Mouse (Mus musculus): ENCODE measurements around the gene Tubb4a. TPM values are rescaled to one million over a fixed set of nuclear protein-coding genes. Genes with fewer than 3 reads are reported as not detected.
"Not testable (repeated sequence)": the region's sequence is repeated elsewhere in the genome, so short reads cannot be mapped to it uniquely, and the experiment has no call there.

Gene Tubb4a
- total RNA-seq, 2 experiments from 2014 or later, result 3.3 to 3.9 TPM

- no peak for DNase-seq
- intact Hi-C loops (cut with DNase I), result loop anchor here (5.0 kb wide), 1 partner anchor 35 kb away; no protein-coding TSS in a partner anchor
Measured at GRCm38 (mm10) chr17:57062011-57062521, 25.5 kb downstream of the Tubb4a start.

DNA sequence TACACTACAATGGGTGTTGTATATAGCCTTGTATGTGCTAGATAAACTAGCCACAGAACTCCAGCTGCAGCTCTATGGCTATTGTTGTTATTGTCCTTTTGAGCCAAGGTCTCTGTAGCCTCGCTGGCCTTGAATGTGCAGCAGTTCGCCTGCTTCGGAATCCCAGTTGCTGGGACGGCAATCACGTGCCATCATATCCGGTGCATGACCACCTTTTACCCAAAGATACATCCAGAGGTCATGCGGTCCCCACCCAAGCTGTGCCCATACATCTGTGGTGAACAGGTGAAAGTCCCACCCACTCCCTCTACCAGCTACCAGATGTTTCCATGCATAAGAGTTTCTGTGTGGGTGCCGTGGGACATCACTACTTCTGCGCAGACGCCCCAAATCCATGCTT, 26.5 kb downstream of the Tubb4a start:
- intact Hi-C loops (cut with DNase I), result loop anchor here (5.0 kb wide), 1 partner anchor 36 kb away; no protein-coding TSS in a partner anchor
- no peak for DNase-seq

DNA sequence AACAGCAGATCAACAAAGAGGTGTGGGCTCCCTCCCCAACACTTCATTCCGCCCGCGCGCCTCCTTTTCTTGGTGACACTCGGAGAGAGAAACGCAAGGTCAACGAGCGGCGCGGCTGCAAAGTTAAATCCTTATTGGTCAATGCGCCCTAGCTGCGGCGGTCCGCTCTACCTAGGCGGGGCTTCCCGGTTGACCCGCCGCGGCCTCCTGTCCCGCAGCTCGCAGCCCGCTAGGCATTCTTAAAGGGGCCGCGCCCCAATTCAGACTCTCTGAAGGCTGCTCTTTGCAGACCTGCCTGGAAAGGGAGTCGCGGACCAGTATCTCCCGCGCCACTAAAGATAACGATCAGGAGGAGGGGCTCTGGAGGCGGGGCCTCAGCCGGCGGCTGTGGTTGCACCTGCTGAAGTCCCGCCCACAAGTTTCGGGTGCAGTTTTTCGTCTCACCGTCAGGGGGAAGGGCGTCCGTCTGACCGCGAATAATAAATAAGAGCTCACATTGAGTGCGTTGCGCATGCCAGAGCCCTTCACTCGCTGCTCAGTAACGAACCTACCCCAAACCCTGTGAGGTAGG, 27.3 kb downstream of the Tubb4a start:
- peak; percentile 92 to 95 for DNase-seq
- intact Hi-C loops (cut with DNase I), result loop anchor here (5.0 kb wide), 1 partner anchor 37 kb away; no protein-coding TSS in a partner anchor

DNA sequence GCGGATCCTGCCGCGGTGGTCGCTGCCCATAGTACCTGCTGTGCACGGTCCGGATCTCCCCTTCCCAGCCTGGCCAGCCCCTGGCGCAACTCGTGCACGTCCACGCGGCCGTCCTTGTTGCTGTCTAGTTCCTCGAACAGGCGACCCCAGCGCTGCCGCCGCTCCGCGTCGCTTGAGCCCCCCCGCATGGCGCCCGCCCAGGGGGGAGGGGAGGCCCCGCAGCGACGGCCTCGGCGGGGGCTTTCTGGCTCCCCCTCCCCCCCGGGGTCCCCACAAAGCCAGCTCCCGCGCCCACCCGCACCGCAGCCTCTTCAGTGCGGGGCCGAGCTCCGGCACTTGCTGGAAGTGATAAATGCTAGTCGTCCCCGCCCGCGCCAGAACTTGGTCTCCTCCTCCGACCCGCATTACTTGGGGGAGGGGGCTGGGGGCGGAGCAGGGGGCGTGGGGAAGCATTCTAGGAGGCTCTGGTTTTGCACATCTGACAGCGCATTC, 28.1 kb downstream of the Tubb4a start, which contains the start of gene Slc25a23:
Gene Slc25a23, minus strand, starts transcription at position 378 of the 492 bp plus-strand sequence.
- DNase-seq, result peak; percentile 72 to 76
- intact Hi-C loops (cut with DNase I), result loop anchor here (5.0 to 10.0 kb wide), 2 partner anchors 62 to 235 kb away; partner anchors contain the start of gene Alkbh7

DNA sequence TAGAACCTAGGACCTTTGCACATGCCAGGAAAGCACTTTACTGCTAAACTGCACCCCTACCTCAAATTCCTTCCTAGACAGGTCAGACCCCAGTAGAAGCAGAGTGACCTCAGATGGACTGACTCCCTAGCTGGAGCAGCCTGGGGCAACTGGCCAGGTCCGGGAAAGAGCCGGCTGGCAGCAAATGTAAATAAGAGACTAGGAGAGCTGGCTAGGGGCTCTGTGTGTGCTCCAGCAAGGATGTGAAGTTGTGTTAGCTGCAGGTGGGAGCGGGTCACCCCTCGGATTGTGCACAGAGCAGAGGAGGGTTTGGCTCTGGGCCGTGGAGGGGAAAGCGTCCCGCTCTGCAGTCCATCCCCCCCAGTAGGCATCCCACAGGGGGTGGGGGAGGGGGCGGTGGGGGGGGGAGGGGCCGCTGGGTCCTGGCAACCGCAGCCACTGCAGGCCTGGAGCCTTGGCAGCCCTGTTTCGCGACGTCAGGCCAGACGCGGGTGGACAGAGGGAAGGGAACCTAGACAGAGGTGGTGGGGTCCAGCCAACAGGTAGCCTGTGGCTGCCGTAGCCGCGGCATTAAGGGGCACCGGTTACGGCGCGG, 28.6 kb downstream of the Tubb4a start, which contains the start of gene Crb3:
Gene Crb3, plus strand, starts transcription at position 215 of the 595 bp plus-strand sequence.
- intact Hi-C loops (cut with DNase I), result loop anchor here (5.0 to 10.0 kb wide), 2 partner anchors 62 to 234 kb away; partner anchors contain the start of gene Alkbh7
- DNase-seq, result peak; percentile 45 to 65

GRCm38 (mm10) chr17:57056246-57056645, 31.3 kb downstream of the Tubb4a start:
- DNase-seq, result no peak
- intact Hi-C loops (cut with DNase I), result loop anchor here (2.0 to 10.0 kb wide), 3 partner anchors 23 to 231 kb away; partner anchors contain the start of gene Alkbh7

- intact Hi-C loops (cut with DNase I), result loop anchor here (10.0 kb wide), 1 partner anchor 227 kb away; no protein-coding TSS in a partner anchor
Measured at GRCm38 (mm10) chr17:57051679-57052078, 35.9 kb downstream of the Tubb4a start.

DNA sequence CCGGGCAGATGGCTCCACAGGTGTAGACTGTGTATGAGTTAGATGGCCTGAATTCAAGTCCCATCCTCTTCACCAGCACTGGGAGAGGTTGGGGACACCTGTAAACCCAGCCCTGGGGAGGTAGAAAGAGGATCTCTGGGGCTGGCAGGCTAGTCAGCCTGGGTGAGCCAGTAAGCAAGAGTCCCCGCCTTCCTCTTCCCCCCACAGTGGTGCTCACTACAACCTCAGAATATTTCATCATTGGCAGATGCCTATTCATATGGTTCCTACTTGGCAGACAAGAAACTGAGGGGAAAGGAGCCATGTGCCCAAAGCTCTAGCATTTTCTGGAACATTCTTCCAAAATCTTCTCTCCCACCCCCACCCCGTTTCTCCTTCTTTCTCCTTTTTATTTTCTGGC, 38.8 kb downstream of the Tubb4a start:
- intact Hi-C loops (cut with DNase I), result no loop called here
- no peak for DNase-seq

More at GRCm38 (mm10) chr17:57051679-57052078, 35.9 kb downstream of the Tubb4a start:
- DNase-seq, result not testable (repeated sequence)

- intact Hi-C loops (cut with DNase I), result no loop called here
- no peak for DNase-seq
Measured at GRCm38 (mm10) chr17:57047406-57047805, 40.2 kb downstream of the Tubb4a start.

DNA sequence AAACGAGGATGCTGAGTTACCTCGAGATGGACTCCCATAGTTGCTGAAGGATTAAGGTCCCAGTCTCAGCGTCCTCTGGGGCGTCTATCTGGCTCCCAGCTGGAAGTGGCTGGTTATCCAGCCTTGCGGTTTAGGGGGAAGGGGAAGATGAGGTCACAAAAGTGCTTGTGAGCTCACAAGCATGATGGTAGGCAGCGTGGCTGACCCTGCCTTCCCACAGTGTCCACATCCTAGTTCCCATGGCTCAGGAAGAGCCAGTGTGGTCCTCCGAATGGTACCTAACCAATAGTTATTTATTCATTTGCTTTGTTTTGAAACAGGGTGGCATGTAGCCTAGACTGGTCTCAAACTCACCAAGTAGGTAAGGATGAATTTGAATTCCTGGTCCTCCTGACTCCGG, 46.0 kb downstream of the Tubb4a start, which contains the start of gene Slc25a41:
Gene Slc25a41, minus strand, starts transcription at position 101 of the 400 bp plus-strand sequence.
- intact Hi-C loops (cut with DNase I), result no loop called here
- DNase-seq, result no peak

DNA sequence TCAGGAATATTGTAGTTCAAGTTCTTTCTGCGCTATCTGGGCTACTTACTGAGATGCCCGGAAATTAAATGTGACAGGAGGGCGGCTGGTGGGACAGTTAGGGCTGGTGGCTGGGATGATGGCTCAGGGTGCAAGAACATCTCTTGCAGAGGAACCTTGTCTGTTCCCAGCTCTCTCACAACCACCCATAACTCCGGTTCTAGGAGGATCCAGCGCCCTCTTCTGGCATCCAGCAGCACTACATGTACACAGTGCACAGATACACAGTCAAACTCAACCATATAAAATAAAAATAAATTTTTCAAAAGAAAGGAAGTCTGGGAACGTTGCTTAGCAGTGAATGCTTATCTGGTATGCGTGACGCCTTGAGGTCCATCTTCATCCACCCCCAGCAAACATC, 48.6 kb downstream of the Tubb4a start:
- DNase-seq, result no peak
- intact Hi-C loops (cut with DNase I), result no loop called here

DNA sequence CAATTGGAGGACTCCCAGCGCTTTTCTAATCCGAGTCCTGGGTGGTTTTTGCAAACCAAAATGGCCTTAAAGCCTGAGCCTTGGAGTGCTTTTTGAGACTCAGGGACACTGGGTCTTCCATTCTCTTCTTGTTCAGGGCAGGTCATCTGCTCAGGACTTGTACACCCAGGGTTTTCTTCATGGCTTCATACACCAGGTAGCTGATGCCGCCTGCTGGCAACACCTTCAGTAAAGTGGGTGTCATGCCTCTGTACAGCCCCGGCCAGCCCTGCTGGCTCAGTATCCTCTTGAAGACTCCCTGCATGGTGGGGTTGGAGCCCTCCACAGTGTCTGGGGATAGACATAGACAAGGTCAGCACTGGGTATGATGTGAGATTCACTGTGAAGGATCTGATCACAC, 54.7 kb downstream of the Tubb4a start:
- DNase-seq, result no peak
- intact Hi-C loops (cut with DNase I), result loop anchor here (2.0 kb wide), 1 partner anchor 24 kb away; no protein-coding TSS in a partner anchor

GRCm38 (mm10) chr17:57031661-57032420, 55.7 kb downstream of the Tubb4a start:
- DNase-seq, result peak; percentile 98
- intact Hi-C loops (cut with DNase I), result loop anchor here (2.0 kb wide), 1 partner anchor 25 kb away; no protein-coding TSS in a partner anchor

- DNase-seq, result peak; percentile 54 to 58
- intact Hi-C loops (cut with DNase I), result loop anchor here (1.0 kb wide), 1 partner anchor 20 kb away; the partner anchor contains the start of genes Gm17949 and Gtf2f1
Measured at GRCm38 (mm10) chr17:57030931-57031660, 56.5 kb downstream of the Tubb4a start, which contains the start of gene Khsrp. Khsrp (minus strand) TSS chr17:57031522.

Other genes starting within 250 kb of the Tubb4a start
- not detected for gene Acsbg2, start 213.3 kb downstream of the Tubb4a start, total RNA-seq (2021)
- not detected for gene 1700061G19Rik, start 212.3 kb downstream of the Tubb4a start, total RNA-seq (2021)
- 10 to 100 TPM; 22.0 to 22.7 TPM for gene Mllt1, start 152.4 kb downstream of the Tubb4a start, total RNA-seq (2021)
- gene Acer1, start 105.7 kb downstream of the Tubb4a start, total RNA-seq (2021), result not detected
- gene Clpp, start 97.5 kb downstream of the Tubb4a start, total RNA-seq (2021), result 10 to 100 TPM; 57.3 to 64.0 TPM
- gene Alkbh7, start 90.4 kb downstream of the Tubb4a start, total RNA-seq (2021), result 10 to 100 TPM; 49.6 to 52.8 TPM
- not detected for gene Pspn, start 87.8 kb downstream of the Tubb4a start, total RNA-seq (2021)
- gene Gtf2f1, start 76.5 kb downstream of the Tubb4a start, total RNA-seq (2021), result 10 to 100 TPM; 22.0 to 23.6 TPM
- gene Gm17949, start 76.3 kb downstream of the Tubb4a start, total RNA-seq (2021), result not detected
- gene Khsrp, start 56.3 kb downstream of the Tubb4a start, total RNA-seq (2021), result 10 to 100 TPM; 54.7 to 56.7 TPM
- gene Slc25a41, start 46.1 kb downstream of the Tubb4a start, total RNA-seq (2021), result not detected
- under 1 TPM; 0.22 to 0.29 TPM for gene Crb3, start 28.7 kb downstream of the Tubb4a start, total RNA-seq (2021)
- 10 to 100 TPM; 69.3 to 73.8 TPM for gene Slc25a23, start 27.9 kb downstream of the Tubb4a start, total RNA-seq (2021)
- 1 to 10 TPM; 2.0 TPM for gene Dennd1c, start 9.3 kb downstream of the Tubb4a start, total RNA-seq (2021)
- gene Tnfsf9, start 17.5 kb upstream of the Tubb4a start, total RNA-seq (2021), result under 1 TPM; 0.36 to 0.44 TPM
- gene Cd70, start 62.0 kb upstream of the Tubb4a start, total RNA-seq (2021), result not detected
- under 1 TPM in 1 of 2 experiments, not detected in 1; 0.22 TPM for gene Tnfsf14, start 106.4 kb upstream of the Tubb4a start, total RNA-seq (2021)
- 10 to 100 TPM; 47.9 to 65.0 TPM for gene C3, start 140.4 kb upstream of the Tubb4a start, total RNA-seq (2021)
- 10 to 100 TPM; 25.9 to 26.8 TPM for gene Gpr108, start 160.7 kb upstream of the Tubb4a start, total RNA-seq (2021)
- gene Trip10, start 161.7 kb upstream of the Tubb4a start, total RNA-seq (2021), result 10 to 100 TPM; 72.3 to 77.5 TPM
- gene Vav1, start 191.3 kb upstream of the Tubb4a start, total RNA-seq (2021), result 1 to 10 TPM; 2.2 to 5.5 TPM